Mouse (Mus musculus): Measurements from ENCODE around the gene Hook2. TPM values are rescaled to one million over a fixed set of nuclear protein-coding genes. Genes with fewer than 3 reads are reported as not detected.

Gene Hook2
- total and polyA plus RNA-seq, 3 experiments, result 7.1 to 24.7 (median 9.8) TPM

GRCm38 (mm10) chr8:84959811-84960210, 30.6 kb upstream of the Hook2 start:
- peaks cover 37 to 74% of the 10 kb centered on the region in 2 experiments for H3K36me3 ChIP-seq (replicated peaks in 1 of 2; ENCODE audit: control insufficient read depth in 1 of 2, insufficient read depth in 1 of 2, low read length in 1 of 2)
- H3K79me2 ChIP-seq (replicated peaks; ENCODE audit: control insufficient read depth, extremely low read depth, insufficient read depth, poor library complexity, severe bottlenecking), result peaks cover 1% of the 10 kb centered on the region
- dilution Hi-C loops (cut with MboI; ENCODE audit: extremely low pct_ligation_motif_present, extremely low pct_unique_long_range_greater_than_20kb, low sequenced_read_pairs), result no loop called here

GRCm38 (mm10) chr8:84963952-84964351, 26.5 kb upstream of the Hook2 start:
- in situ Hi-C loops (cut with MboI; ENCODE audit: low pct_ligation_motif_present, low pct_unique_long_range_greater_than_20kb, low sequenced_read_pairs), result no loop called here
- no peak overlapping the region for H3K27ac ChIP-seq (ENCODE audit: insufficient read depth, low read depth)
- H3K36me3 ChIP-seq (replicated peaks in 1 of 2; ENCODE audit: control insufficient read depth in 1 of 2, insufficient read depth in 1 of 2, low read length in 1 of 2), result peaks cover 24 to 47% of the 10 kb centered on the region in 2 experiments
- no peak overlapping the region for H3K4me2 ChIP-seq (ENCODE audit: insufficient read depth, low read depth, poor library complexity, severe bottlenecking)
- no peak overlapping the region for H3K9ac ChIP-seq (ENCODE audit: insufficient read depth, low read depth)
- no peaks in the 10 kb centered on the region for H3K9me3 ChIP-seq (replicated peaks; ENCODE audit: low read length)
- no peak for DNase-seq (ENCODE audit: extremely low read depth)
- peaks cover 3% of the 10 kb centered on the region for H3K79me2 ChIP-seq (replicated peaks; ENCODE audit: control insufficient read depth, extremely low read depth, insufficient read depth, poor library complexity, severe bottlenecking)
- no peaks in the 10 kb centered on the region for H3K27me3 ChIP-seq (replicated peaks)
- no peak overlapping the region for H3K4me3 ChIP-seq (replicated peaks in 1 of 3; ENCODE audit: low read depth in 2 of 3, low read length in 2 of 3, poor library complexity in 1 of 3)
- dilution Hi-C loops (cut with MboI; ENCODE audit: extremely low pct_ligation_motif_present, extremely low pct_unique_long_range_greater_than_20kb, low sequenced_read_pairs), result no loop called here
- peaks cover 12 to 39% of the 10 kb centered on the region in 2 experiments for H3K4me1 ChIP-seq (ENCODE audit: control insufficient read depth in 1 of 2, insufficient read depth in 2 of 2)
- TF ChIP-seq CTCF (conservative IDR thresholded peaks at IDR 0.05 in 1 of 2, IDR thresholded peaks at IDR 0.05 in 1 of 2; ENCODE audit: low read depth in 2 of 2, low read length in 2 of 2), result peak; percentile 10 to 50; a peak in 2 of 4 replicates
- no peak for TF ChIP-seq USF1 (IDR thresholded peaks at IDR 0.05; ENCODE audit: low read depth, low read length)
- TF ChIP-seq ETS1 (conservative IDR thresholded peaks at IDR 0.05; ENCODE audit: low read depth, low read length), result no peak
- no peak for TF ChIP-seq MXI1 (IDR thresholded peaks at IDR 0.05; ENCODE audit: low read depth, low read length)
- TF ChIP-seq MYC (IDR thresholded peaks at IDR 0.05; ENCODE audit: low read depth, low read length), result peak; percentile 54; the same call in 1 of the 2 replicates
- no peak for TF ChIP-seq SMC3 (IDR thresholded peaks at IDR 0.05; ENCODE audit: low read depth, low read length)

More at GRCm38 (mm10) chr8:84959811-84960210, 30.6 kb upstream of the Hook2 start:
- Histone ChIP-seq H3K4me1 (ENCODE audit: control insufficient read depth in 1 of 2, insufficient read depth in 2 of 2) (peaks cover under 1 to 8% of the 10 kb centered on the region in 2 experiments; a peak in 3 of 4 replicates), H3K27me3 (replicated peaks) (no peaks in the 10 kb centered on the region), H3K27ac (ENCODE audit: insufficient read depth, low read depth) (no peak overlapping the region), H3K9me3 (replicated peaks; ENCODE audit: low read length) (no peaks in the 10 kb centered on the region), H3K9ac (ENCODE audit: insufficient read depth, low read depth) (no peak overlapping the region), H3K4me3 (replicated peaks in 1 of 3; ENCODE audit: low read depth in 2 of 3, low read length in 2 of 3, poor library complexity in 1 of 3) (no peak overlapping the region), H3K4me2 (ENCODE audit: insufficient read depth, low read depth, poor library complexity, severe bottlenecking) (no peak overlapping the region)
- DNase-seq (ENCODE audit: extremely low read depth), result no peak
- TF ChIP-seq MYC (IDR thresholded peaks at IDR 0.05; ENCODE audit: low read depth, low read length), result no peak
- no peak for TF ChIP-seq TCF12 (IDR thresholded peaks at IDR 0.05; ENCODE audit: low read depth, low read length)
- TF ChIP-seq MAX (IDR thresholded peaks at IDR 0.05; ENCODE audit: low read length), result no peak
- no peak for TF ChIP-seq ELF1 (IDR thresholded peaks at IDR 0.05; ENCODE audit: low read depth, low read length)
- TF ChIP-seq ETS1 (conservative IDR thresholded peaks at IDR 0.05; ENCODE audit: low read depth, low read length), result no peak
- no peak for TF ChIP-seq USF1 (IDR thresholded peaks at IDR 0.05; ENCODE audit: low read depth, low read length)
- TF ChIP-seq ZMIZ1 (IDR thresholded peaks at IDR 0.05; ENCODE audit: low read depth, low read length), result no peak
- TF ChIP-seq CHD2 (IDR thresholded peaks at IDR 0.05; ENCODE audit: low read length), result no peak
- TF ChIP-seq USF2 (conservative IDR thresholded peaks at IDR 0.05; ENCODE audit: low read depth, low read length), result no peak
- TF ChIP-seq RCOR1 (conservative IDR thresholded peaks at IDR 0.05; ENCODE audit: low read depth, low read length), result no peak
- TF ChIP-seq ZNF384 (IDR thresholded peaks at IDR 0.05; ENCODE audit: low read depth, low read length), result no peak
- TF ChIP-seq POLR2AphosphoS2 (IDR thresholded peaks at IDR 0.05; ENCODE audit: low read depth, low read length), result no peak
- in situ Hi-C loops (cut with MboI; ENCODE audit: low pct_ligation_motif_present, low pct_unique_long_range_greater_than_20kb, low sequenced_read_pairs), result no loop called here
